Mouse (Mus musculus): ENCODE measurements at regions not wholly inside any gene's neighbourhood (a gene's known extent, or its start where the extent isn't known, plus 50 kb on each side); places are given as distances from the start of the nearest gene placed in this dataset.

GRCm38 (mm10) chr5:97669726-97670125, 212.9 kb upstream of the Gk2 start:
- in situ Hi-C loops (cut with MboI, MseI), result loop anchor here in 1 of 2 experiments (10.0 kb wide), 1 partner anchor 1205 kb away; no protein-coding TSS in a partner anchor

GRCm38 (mm10) chr5:97656167-97656924, 199.5 kb upstream of the Gk2 start:
- in situ Hi-C loops (cut with MboI, MseI), result no loop called here

GRCm38 (mm10) chr5:97655266-97655665, 198.4 kb upstream of the Gk2 start:
- in situ Hi-C loops (cut with MboI, MseI), result no loop called here

GRCm38 (mm10) chr5:97654414-97654813, 197.6 kb upstream of the Gk2 start:
- in situ Hi-C loops (cut with MboI, MseI), result no loop called here

- in situ Hi-C loops (cut with MboI, MseI), result no loop called here
Observed at GRCm38 (mm10) chr5:97642251-97642650, 185.4 kb upstream of the Gk2 start.

GRCm38 (mm10) chr5:97641646-97642045, 184.8 kb upstream of the Gk2 start:
- in situ Hi-C loops (cut with MboI, MseI), result no loop called here

GRCm38 (mm10) chr5:97636357-97636756, 179.5 kb upstream of the Gk2 start:
- in situ Hi-C loops (cut with MboI, MseI), result no loop called here

- in situ Hi-C loops (cut with MboI, MseI), result no loop called here
Observed at GRCm38 (mm10) chr5:97633766-97634165, 176.9 kb upstream of the Gk2 start.

GRCm38 (mm10) chr5:97632791-97633190, 176.0 kb upstream of the Gk2 start:
- in situ Hi-C loops (cut with MboI, MseI), result no loop called here

GRCm38 (mm10) chr5:97625200-97625599, 168.4 kb upstream of the Gk2 start:
- in situ Hi-C loops (cut with MboI, MseI), result no loop called here

- in situ Hi-C loops (cut with MboI, MseI), result no loop called here
Observed at GRCm38 (mm10) chr5:97619890-97620289, 163.1 kb upstream of the Gk2 start.

- in situ Hi-C loops (cut with MboI, MseI), result no loop called here
Observed at GRCm38 (mm10) chr5:97618411-97618810, 161.6 kb upstream of the Gk2 start.

- in situ Hi-C loops (cut with MboI, MseI), result no loop called here
Observed at GRCm38 (mm10) chr5:97602176-97602575, 145.4 kb upstream of the Gk2 start.

GRCm38 (mm10) chr5:97601384-97601783, 144.6 kb upstream of the Gk2 start:
- in situ Hi-C loops (cut with MboI, MseI), result no loop called here

- in situ Hi-C loops (cut with MboI, MseI), result no loop called here
Observed at GRCm38 (mm10) chr5:97598741-97599140, 141.9 kb upstream of the Gk2 start.

- in situ Hi-C loops (cut with MboI, MseI), result no loop called here
Observed at GRCm38 (mm10) chr5:97595916-97596315, 139.1 kb upstream of the Gk2 start.

GRCm38 (mm10) chr5:97594081-97594480, 137.3 kb upstream of the Gk2 start:
- in situ Hi-C loops (cut with MboI, MseI), result no loop called here

GRCm38 (mm10) chr5:97582509-97582908, 125.7 kb upstream of the Gk2 start:
- in situ Hi-C loops (cut with MboI, MseI), result no loop called here

- in situ Hi-C loops (cut with MboI, MseI), result no loop called here
Observed at GRCm38 (mm10) chr5:97565486-97565885, 108.7 kb upstream of the Gk2 start.

GRCm38 (mm10) chr5:97563724-97564123, 106.9 kb upstream of the Gk2 start:
- in situ Hi-C loops (cut with MboI, MseI), result no loop called here

GRCm38 (mm10) chr5:97554274-97554673, 97.5 kb upstream of the Gk2 start:
- in situ Hi-C loops (cut with MboI, MseI), result no loop called here

- in situ Hi-C loops (cut with MboI, MseI), result no loop called here
Observed at GRCm38 (mm10) chr5:97553122-97553521, 96.3 kb upstream of the Gk2 start.

GRCm38 (mm10) chr5:97537492-97538257, 80.9 kb upstream of the Gk2 start:
- in situ Hi-C loops (cut with MboI, MseI), result no loop called here
